Mouse (Mus musculus): ENCODE data around the gene Wdr90.

DNA sequence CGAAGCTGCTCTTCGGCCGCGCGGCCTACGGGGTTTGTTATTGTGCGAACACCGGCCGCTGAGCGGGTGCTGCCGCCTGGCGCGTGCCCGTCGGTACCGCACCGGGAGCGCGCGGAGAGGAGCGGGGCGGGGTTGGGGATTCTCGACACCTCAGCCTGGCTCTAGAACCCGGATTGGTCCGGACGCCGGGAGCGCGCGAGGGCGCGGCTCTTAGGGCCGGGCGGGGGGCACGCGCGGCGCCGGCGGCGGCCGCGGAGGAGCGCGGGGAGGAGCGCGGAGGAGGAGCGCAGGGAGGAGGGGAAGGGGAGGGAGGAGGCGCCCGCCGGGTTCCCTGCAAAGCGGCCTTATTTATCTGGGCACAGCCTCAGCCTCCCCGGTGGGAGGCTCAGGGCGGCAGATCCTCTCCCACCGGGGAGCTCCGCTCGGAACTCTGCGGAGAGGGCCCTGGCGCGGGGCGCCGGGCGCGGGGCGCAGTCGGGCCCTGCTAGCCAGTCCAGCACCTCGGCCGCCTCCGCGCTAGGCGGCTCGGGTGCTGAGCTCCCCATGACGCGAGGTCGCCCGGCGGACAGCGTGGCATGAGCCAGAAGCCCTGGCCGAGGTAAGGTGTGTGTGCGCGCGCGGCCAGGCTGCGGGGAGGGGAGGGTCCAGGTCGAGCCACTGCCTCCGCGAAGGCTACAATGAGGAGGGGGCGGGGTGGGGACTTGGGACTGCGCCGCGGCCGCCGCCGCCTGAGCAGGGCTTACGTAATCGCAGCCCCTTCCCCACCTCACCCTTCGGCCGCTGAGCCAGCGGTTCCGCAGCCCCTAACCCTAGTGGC is 52.3 kb downstream of the Wdr90 start, which contains the start of gene Fbxl16:
- TF ChIP-seq CHD2 (IDR thresholded peaks at IDR 0.05; ENCODE audit: low read depth, low read length) (no peak), ZNF384 (IDR thresholded peaks at IDR 0.05; ENCODE audit: low read depth, low read length) (no peak), HCFC1 (IDR thresholded peaks at IDR 0.05; ENCODE audit: borderline replicate concordance, insufficient read depth, low read length) (no peak)
